Mouse (Mus musculus) right cerebral cortex, adult 18-20 months (tissue): Measurements from ENCODE around the gene Rgs6.

ENCODE experiments used
- DNase-seq: peaks from one replicate; pipeline ENCODE4 v3.0.0; 2022; ENCODE audit warnings: mixed read lengths

Rgs6 gene

GRCm38 (mm10) chr12:82649991-82650390, 61.9 kb downstream of the Rgs6 start:
- DNase-seq, result peak; percentile 31

DNA sequence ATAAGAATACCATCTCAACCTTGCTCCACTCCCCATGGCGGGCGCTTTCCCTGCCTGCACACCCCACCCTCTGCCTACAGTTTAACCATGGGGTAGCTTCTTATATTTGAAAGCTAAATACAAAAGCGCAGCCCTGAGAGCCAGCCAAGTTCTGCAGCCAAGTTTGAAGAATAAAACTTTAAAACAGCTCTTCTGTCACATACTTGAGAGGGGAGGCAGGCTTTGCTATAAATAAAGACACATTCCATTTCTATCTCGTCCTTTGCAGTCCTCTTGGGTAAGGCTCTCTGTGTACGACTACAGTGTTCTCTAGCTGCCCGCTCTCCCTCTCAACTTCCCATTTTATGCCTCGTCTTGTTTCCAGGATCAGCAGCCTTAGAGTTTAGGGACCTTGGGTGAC, 76.5 kb downstream of the Rgs6 start:
- peak; percentile 59 for DNase-seq

GRCm38 (mm10) chr12:82667441-82667840, 79.3 kb downstream of the Rgs6 start:
- DNase-seq, result no peak

- no peak for DNase-seq
Observed at GRCm38 (mm10) chr12:82670201-82670737, 82.2 kb downstream of the Rgs6 start.

GRCm38 (mm10) chr12:82671591-82671990, 83.5 kb downstream of the Rgs6 start:
- no peak for DNase-seq

- DNase-seq, result no peak
Observed at GRCm38 (mm10) chr12:82675137-82675536, 87.0 kb downstream of the Rgs6 start.

GRCm38 (mm10) chr12:82687015-82687414, 98.9 kb downstream of the Rgs6 start:
- no peak for DNase-seq

GRCm38 (mm10) chr12:82698886-82699527, 110.9 kb downstream of the Rgs6 start:
- DNase-seq, result no peak

- DNase-seq, result no peak
Observed at GRCm38 (mm10) chr12:82699528-82699905, 111.4 kb downstream of the Rgs6 start.

DNA sequence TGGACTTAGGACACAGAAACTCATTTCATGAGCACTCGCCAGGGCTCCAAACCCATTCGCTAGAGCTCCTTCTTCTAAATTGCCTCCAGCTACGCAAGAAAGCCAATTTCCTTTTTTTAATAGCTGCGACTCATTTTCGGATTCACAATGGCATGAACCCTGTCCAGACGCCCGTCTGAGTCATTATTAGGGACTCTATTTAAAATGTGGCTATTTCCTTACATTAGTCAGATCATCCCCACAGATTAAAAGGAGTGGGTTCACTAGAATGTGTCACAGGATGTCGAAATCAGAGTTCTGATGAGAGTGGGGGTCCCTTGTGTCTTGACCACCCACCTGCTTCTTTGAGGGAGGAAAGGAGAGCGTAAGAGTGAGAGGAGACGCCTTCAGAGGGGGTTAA, 112.1 kb downstream of the Rgs6 start:
- no peak for DNase-seq

DNA sequence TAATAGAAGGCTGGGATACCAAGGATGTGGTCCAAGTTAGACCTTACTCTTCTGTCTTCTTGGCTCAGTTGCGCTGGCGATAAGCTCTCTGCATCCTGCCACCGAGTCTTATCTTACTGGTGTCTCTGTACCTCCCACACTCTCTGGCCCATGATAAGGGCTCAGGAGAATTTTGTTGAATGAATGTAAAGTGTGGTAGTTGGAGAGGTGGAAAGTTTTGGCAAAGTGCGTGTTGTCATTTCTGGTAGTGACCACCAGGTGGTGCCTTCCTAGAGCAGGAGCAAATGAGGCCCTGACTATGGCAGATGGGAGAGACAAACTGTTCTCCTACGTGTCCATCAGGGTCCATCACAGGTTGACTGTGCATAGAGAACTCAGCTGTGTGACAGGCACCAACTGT, 112.7 kb downstream of the Rgs6 start:
- peak; percentile 42 for DNase-seq

GRCm38 (mm10) chr12:82701359-82701758, 113.3 kb downstream of the Rgs6 start:
- DNase-seq, result no peak

DNA sequence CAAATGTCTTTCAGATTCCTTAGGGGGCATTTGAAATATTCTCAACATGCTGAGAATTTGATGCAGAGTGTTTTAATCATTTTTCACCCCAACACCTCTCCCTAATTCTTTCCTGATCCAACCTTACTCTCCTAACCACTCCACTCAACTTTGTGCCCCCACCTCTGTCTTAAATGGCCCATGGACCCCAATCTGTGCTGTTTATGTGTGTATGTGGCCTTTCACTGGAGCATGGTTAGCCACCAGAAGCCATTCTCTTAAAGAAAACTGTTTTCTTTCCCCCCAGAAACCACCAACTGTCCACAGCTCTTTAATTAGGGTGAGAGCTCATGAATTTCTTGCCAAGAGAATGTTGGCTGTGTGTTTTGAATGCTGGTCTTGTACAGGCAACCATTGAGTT, 122.3 kb downstream of the Rgs6 start:
- DNase-seq, result no peak

DNA sequence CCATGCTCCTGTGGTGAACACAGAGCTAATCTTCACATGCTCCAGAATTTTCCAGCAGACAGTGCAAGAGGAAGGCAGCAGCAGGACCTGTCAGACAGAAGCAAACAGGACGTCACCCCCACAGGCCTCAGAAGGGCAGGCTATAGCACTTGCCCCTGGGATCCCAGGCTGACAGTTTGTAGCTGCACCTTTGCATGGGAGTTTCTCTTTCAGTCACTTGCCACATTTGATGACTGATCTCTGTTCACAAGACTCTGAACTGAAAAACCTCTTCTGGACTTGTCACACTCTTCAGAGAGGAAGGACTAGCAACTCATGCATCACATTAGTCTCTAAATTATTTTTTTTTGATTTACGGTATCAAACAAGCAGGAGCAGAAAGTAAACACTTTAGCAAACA, 126.2 kb downstream of the Rgs6 start:
- DNase-seq, result no peak

DNA sequence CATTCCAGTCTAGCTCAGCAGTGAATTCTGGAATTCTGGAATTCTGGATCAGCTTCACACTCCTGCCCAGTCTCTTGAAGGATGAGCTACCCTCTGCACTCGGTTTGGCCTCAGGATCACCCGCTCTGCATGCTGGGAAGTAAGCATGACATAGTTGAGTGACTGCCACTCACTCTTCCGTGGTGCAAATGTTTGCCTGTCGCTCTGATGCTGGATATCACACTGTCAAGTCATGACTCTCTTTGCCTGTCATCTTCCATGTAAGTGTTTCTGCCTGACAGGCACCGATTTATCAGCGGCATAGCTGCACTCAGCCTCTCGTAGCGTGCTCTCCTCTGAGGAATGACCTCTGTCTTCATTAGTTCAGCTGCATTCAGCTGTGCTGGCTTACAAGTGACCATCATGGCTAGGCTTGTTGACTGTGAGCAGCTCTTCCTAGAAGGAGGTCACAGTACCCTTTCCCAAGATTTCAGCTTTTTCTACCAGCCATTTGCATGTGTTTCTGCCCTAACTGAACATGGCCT, 135.0 kb downstream of the Rgs6 start:
- no peak for DNase-seq

DNA sequence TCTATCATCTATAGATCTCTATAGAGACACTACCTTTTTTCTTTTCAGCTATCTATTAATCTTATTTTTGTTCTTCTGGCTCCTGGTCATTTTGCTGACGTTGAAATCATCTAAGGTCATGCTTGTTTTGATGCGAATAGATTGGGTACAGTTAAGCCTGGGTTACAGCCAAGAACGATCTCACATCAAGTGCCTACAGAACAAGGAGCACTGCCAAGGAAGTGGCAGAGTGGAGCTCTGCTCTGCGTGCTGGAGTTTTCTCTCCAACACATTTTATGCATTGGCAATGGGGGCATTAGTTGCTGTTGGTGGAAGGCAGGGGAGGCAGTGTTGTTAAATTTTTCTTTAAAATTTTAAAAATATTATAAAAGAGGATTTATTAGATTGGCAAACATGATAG, 138.2 kb downstream of the Rgs6 start:
- DNase-seq, result peak; percentile 32

GRCm38 (mm10) chr12:82731587-82731986, 143.5 kb downstream of the Rgs6 start:
- peak; percentile 29 for DNase-seq

DNA sequence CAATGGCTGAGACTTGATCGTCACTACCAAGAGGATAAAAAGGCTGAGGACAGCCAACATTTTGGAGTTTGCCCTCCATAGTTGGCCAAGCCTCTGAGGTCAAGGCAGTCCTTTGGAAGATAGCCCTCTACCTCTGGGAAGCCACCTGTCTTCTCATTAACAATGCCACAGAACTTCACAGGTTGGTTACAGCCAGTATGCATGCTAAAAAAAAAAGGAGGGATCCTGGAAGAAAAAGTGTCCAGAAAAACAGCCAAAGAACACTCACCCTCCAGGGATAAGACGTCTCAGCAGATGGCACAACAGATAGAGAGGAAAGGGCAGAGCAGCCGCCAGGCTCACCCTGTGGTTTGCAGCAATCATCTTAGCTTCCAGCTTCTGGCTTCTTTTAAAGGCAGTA, 154.9 kb downstream of the Rgs6 start:
- DNase-seq, result no peak

GRCm38 (mm10) chr12:82744026-82744425, 155.9 kb downstream of the Rgs6 start:
- DNase-seq, result no peak

DNA sequence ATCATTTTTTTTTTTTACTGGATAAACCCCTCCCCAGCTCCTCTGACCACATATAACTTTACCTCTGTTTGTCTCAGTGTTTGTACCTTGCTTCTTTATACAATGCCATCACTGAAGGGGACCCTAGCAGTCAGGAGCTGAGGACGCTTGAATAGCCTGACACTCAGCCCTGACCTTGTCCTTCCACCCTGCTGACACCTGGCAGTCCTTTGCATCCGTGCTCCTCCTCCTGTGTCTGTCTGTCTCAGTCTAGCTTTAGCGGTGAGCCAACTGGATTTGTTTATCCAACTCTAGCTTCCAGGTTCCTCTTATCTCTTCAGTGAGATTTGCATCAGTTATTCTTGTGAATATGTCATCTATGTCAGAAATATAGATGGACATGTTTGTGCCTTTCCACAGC, 156.7 kb downstream of the Rgs6 start:
- no peak for DNase-seq

DNA sequence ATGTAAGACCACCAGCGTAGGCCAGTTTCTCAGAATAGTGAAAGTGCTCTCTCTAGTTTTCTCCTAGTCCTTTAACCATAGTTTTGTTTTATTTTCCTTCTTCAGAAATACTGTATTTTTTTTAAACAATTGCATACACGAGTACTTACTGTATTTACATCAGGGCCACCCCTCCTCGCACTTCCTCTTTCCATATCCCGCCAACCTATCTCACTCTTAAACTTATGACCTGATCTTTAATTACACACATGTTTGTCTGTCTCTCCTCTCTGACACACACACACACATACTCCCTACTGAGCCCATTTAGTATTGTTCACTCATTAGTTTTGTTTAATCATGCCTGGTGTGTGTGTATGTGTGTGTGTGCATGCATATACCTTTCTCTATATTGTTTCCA, 159.0 kb downstream of the Rgs6 start:
- no peak for DNase-seq

- no peak for DNase-seq
Observed at GRCm38 (mm10) chr12:82751846-82752245, 163.8 kb downstream of the Rgs6 start.

DNA sequence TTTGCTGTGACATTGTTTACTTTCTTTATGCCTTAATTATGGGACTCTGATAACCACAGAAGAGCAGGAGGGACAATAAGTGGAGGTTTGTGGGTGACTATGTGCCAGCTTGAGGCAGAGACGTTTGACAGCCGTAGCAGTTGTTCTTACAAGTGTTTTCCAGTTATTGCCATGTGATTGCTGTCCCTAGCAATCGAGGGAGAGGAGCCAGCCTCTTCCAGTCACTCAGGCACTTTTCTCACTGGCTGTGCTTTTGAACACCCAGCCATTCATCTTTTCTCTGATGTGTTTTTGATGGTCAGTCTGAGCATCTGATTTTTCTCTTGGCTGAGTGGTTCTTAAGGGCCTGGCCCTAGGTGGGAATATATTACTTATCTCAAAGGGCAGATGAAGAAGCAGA, 166.4 kb downstream of the Rgs6 start:
- DNase-seq, result no peak

DNA sequence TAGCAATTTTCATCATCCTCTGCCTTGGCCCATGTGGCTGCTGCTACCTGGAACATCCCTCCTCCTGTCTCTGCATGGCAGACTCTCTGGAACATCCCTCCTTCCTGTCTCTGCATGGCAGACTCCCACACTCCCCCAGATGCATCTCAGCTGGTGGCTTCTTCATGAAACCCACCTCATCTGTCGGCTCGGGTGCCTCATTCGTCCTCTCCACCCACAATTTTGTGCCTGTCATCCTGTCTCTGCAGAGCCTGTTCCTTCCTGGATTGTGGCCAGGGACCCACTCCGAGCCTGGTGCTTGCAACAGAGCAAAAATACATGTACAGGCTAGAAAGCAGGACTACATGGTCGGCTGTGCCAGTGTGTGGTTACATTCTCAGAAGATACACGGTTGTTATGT, 168.7 kb downstream of the Rgs6 start:
- peak; percentile 88 for DNase-seq

- no peak for DNase-seq
Observed at GRCm38 (mm10) chr12:82757367-82757766, 169.3 kb downstream of the Rgs6 start.
